Mouse (Mus musculus): ENCODE data around the gene Hes2.

The Hes2 gene

DNA sequence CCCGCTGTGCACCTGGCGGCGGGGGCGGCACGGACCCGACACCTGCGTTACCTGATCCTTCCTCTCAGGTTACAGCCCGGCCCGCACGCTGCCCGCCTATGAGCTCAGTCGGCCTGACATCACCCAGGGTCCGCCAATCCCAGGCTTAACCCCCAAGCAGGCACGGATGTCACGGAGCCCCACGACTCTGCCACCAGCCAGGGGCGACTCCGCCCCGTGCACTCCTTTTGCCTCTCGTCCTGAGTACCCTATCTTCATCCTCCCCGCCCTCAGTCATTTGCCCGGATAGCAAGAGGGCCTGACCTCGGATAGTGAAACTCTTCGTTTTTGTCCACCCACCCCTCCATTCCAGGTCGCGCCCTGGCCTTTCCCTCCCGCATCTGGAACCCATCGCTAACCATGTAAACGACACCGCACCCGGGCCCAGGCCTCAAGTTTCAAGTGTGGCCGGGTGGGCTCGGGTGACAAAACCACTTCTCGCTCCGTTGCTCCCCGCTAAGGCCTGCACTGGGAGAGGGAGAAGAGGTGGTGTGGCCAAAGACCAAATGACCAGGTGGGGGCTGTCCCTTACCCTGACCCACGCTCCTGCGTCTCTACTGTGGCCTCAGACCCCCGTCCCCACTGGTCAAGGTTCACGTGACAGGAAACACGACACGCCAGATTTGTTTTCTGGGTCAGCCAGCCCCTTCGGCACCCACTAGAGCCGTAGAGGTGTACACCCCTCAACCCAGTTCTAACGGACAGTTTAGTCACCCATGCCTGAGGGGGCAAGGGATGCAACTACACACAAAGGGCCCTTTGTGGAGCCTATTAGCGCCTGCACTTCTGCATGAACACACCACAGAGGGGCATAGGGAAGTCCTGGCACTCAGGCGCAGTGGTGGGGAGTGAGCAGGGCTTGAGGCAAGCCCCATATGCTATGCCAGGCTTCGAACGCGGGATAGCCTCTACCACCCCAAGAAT lies 26.6 kb upstream of the Hes2 start:
- no peak for DNase-seq

DNA sequence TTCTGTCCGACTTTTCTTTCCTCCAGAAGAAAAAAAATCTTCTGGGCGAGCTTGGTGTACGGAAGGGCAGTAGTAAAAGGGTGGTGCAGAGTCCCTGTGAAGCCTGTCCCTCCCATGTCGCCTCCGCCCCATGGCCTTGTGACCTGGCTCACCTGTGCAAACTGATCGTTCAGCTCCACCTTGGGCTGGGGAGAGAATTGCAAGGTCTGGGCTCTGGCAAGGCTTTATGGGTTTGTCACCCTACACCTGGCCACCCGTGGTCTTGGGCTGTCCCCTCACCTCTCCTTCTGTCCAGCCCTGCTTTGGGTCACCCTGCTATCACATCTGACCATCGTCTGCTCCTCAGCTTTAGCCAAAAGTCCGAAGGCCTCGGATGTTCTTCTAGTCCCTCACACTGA lies 25.9 kb upstream of the Hes2 start:
- DNase-seq: no peak

DNA sequence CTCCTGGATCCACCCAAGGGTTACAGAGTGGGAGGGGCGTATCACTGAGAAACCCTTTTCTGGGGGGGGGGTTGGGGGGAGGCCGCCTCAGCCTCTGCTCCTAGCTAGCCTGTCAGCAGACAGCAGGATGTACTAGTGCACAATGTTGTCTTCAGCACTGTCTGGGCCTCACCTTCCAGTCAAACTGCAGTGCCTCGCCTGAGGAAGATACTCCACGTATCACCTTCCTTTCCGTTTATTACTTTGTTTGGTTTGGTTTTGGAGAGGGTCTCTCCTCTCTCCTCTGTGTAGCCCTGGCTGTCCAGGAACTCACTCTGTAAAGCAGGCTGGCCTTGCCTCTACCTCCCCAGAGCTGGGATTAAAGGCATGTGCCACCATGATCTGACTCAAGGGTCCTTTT lies 25.5 kb upstream of the Hes2 start:
- no peak for DNase-seq

DNA sequence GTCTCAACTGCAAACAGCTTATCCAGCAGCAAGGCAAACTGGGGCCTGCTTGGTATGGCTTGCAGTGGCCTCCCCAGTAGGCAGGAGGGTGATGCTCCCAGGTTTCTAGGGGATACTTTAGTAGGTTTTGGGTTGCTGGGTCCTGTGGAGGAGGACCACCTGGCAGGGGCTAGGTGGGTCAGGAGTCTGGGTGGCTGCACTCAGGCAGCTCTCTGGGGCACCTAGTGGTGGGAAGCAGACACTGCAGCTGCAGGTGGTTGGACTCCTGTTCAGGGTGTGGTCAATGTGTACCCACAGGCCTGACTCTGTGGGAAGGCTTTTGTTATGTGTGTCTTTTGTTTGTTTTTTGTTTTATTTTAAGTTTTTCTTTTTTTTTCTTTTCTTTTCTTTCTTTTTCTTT lies 24.2 kb upstream of the Hes2 start:
- DNase-seq: peak; percentile 68

DNA sequence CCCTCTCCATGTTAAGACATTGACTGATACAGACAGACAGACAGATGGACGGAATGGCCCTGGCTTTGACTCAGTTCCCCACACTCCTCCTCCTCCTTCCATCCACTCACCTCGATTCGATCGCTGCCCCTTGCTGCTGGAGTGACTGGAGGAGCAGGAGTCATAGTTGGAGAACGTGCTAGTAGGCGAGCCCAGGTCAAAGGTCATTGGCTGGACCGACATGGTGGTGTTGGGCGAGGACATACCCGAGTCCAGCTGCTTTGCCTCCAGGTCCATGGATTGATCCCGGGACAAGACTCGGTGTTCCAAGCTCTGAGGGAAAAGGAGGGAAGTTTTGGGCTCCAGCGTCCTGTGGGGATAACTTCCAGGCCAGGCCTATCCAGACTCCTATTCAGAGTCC lies 23.3 kb upstream of the Hes2 start:
- DNase-seq: no peak

DNA sequence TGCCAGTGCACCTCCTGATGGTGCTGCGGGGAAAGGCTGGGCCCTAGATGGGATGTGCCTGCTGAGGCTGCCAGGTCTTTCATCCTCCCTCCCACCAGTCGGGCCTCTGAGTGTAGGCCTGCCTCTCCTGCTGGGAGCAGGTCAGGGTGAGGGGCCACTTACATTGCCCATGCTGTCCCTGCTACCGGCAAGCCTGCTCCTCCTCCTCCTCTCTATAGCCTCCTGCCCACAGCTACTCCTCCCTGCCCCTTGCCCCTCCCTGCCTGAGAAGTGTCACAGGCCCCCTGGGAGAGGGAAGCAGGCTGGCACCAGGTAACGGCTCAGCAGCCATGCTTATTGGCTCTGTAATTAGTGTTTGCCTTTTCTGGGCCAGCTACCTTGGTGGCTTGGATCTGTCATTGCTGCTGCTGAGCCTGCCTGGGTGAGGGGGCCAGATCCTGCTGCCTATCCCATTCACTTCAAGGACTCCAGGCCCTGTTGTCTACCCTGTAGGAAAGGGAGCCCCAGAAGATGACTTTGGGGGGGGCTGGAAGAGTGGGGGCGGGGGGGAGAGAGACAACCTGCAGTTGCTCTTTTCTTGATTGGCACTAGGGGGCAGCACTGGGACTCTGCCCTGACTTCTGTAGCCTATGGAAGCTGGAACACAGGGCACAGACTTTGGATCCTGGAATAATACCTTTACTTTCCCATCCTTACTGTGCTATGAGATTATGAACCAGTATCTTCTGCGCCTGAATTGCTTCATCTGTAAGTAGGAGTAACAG lies 22.4 kb upstream of the Hes2 start:
- DNase-seq: peak; percentile 63 to 70

DNA sequence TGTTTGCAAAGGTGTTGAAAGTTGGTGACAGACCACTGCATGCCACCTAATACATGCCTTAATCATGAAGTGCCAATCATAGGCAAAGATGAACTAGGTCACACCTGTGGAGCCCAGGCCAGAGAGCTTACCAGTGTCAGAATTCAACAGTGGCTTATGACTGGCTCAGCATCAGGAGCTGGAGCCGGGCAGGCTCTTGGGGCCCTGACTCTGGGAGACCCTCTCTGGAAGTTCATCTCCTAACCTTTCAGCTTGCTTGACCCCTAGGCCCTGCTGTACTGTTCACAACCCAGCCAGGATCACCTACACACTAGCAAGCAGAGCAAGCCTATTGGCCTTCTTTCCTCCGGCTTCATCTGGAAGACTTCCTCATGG lies 21.8 kb upstream of the Hes2 start:
- DNase-seq: no peak

DNA sequence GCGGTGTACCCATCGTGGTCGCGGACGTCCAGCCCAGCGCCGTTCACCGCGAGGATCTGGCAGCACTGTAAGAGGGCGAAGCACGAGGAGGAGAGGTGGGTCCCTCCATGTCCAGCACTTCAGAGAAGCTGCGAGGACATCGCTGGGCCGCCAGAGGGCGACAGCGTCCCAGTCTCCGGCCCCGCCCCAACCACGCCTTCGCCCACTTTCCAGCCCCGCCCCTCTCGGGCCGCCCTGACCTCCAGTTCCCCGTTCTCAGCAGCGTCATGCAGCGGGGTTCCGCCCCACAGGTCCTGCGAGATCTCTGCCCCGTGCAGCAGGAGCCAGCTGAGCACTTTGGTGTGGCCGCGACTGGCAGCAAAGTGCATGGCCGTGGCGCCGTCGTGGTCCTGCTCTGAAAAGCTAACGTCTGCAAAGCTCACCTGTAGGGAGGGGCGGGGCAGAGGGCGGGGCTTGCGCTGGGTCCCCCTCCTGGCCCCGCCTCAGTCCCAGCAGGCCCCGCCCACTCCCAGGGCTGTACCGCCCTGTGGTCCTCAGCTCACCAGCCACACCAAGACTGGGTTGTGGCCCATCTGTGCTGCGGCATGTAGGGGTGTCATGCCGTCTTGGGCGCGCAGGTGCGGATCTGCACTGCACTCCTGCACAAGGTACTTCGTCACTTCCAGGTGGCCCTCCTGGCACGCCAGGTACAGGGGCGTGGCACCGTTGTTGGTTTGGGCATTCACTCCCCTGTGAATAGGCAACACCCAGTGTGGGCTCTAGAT lies 20.0 kb upstream of the Hes2 start:
- peak; percentile 90 for DNase-seq

DNA sequence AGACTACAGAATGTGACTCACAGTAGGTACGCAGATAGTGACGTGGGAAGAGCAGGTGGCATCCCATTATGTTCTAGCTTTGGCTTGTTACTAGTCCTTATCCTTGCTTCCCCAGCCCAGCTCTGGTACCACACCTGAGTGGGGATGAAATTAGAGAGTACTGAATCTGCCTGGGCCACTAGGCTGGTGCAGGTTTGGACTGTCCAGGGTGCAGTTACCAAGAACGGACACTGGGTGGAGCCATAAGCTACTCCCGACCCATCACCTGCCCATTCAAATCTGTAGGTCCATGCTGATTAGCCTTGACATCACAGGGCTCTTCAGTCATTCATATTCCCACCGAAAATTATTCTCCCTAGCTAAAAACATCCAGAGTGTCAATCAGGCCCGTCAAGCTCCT lies 18.2 kb upstream of the Hes2 start:
- peak; percentile 79 to 83 for DNase-seq

DNA sequence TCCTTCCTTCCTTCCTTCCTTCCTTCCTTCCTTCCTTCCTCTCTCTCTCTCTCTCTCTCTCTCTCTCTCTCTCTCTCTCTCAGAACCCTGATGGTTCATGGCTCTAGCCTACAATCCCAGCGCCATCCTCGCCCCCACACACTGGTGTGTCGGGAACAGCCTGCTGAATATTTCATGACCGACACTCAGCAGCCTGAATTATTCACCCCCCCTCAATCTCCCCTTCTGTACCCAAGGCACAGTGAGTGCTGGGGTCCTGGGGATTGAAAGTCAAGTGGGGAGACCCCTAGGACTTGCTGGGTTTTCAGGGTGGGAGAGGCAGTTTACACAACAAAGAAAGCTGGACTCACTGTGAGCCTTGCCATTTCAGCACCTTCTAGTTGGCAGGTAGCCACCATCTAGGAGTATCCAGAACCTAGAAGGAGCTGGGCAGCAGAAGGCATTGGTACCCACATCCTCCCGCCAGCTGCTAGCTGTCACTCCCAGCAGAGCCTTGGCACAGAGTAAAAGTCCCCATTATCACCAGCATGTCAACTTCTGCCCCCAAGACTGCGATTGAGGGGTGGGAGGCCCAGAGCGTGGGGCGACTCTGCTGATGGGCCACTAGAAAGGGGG lies 17.0 kb upstream of the Hes2 start:
- peak in 1 of 2 experiments; percentile 35 for DNase-seq

DNA sequence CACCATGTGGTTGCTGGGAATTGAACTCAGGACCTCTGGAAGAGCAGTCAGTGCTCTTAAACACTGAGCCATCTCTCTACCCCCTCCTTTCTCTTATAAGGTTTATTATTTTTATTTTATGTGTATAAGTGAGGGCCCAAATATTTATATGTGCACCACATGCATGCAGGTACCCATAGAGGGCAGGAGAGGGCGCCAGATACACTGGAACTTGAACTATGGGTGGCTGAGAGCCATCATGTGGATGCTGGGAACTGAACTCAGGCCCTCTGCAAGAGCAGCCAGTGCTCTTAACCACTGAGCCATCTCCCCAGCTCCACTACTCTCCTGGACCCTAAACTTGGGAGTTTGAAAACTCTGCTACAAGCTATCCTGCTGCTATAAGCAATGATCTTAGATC lies 15.0 kb upstream of the Hes2 start:
- DNase-seq: no peak

DNA sequence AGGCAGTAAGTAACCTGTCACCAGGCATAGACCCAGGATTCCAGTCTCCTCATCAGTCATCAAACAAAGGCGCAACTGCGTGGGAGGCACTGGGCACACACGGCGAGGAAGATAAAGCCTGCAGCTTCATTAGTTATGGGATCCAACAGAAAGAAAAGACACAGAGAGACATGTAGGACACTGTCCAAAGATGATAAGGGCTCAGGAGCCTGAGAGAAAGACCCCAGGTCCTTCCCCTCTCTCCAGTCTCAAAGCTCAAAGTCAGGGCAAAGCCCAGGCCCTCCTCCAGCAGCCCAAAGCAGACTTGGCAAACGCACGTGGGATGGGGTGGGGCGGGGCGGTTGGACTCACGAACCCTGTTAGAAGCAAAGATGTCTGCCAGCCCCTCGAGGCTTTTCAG lies 13.2 kb upstream of the Hes2 start:
- DNase-seq: no peak

DNA sequence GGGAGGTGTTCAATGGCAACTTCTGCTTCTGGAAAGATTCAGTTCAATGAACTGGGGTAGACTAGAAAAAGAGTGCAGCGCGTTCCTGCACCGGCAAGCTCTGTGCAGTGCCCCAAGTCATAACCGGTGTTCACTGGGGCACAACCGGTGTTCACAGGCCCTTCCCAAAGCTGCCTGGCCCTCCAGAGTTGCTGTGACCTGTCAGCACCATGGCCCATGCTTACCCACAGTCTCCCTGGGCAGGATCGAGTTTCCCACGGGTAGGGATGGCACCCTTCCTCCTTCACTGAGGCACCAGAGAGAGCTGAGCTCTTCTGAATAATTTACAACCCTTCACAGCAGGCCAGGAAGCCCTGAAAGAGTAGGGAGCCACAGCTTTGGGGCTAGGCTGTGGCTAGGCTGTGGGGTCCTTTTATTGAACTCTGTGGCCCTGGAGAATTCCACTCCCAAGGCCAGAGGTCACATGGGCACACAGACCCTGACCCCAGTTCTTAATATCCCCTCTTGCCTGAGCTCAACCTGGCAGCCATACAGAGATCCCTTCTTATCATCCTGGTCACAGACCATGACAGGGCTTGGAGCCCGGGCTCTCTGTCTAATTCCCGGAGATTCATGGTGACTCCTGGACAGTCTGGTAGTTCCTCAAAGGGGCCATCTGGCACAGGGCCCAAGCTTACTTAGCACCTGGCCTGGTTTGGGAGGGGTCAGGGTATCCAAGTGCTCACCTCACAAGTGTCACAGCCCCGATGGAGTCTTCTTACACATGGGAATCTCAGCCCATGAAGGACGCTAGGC lies 12.4 kb upstream of the Hes2 start:
- DNase-seq: no peak

DNA sequence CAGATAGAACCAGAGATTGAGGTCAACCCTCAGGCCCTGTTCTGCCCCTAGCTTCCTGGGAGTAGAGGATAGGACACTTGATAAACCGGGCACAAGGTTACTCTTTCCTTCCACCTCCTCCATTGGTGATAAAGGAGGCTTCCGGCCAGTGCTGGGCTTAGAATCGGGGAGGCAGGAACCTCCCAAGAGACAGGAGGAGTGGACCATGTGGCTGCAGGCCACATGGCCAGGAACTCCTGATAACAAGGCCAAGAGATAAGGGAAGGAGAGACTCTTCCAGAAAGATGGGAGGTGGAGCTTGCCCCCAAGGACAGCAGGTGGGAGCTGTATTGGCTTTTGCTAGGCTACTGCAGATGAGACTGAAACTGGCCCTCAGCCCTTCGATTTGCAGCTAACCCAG lies 8.1 kb upstream of the Hes2 start:
- no peak for DNase-seq

DNA sequence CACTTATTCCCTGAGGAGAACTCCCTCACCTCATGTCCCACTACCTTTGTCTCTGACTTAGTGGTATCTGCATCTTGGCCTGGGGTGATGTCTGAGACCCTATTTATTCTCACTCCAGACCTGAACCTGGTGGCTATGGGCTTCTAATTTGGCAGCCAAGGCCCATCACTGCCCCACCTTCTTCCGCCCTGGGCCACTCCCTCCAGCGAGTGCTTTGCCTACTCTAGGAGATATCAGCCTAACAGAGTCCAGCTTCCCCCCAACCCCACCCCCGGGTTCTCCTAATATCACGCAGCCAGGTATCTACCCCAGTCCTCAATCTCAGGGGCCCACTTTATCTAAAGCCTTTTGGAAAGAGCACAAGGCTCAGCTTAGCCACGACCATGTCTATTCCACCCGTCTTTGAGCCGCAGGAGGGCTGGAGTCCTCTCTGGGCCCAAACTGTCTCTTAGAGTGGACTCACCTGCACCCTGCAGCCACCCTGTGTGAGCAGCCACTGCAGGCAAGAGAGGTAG lies 7.2 kb upstream of the Hes2 start:
- DNase-seq: no peak

DNA sequence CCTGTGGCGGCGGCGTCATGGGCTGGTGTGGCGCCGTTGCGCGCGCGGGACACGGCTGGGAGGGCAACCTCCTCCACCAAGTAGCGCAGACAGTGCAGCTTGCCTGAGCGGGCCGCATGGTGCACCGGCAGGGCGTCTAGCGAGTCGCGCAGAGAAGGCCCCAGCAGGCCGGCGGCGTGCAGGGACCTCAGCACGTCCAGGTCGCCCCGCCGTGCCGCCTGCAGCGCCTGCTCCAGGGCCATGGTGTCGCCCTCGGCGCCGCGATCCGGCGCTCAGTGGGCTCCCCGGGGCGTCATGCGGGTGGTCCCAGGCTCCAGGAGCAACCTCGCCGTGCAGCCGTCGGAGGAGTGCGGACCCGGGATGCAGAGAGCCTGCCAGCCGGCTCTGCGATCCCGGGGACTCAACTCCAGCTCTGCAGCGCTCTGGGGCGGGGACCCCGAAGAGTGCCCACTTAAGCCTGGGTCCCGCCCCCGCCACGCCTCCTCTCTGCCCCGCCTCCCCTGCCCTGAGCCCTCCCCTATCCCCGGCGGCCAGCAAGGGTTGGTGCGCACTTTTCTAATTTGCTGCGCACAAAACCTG lies 6.6 kb upstream of the Hes2 start, which contains the start of gene Espn:
Espn (minus strand) TSS at position 406 of the 579 bp plus-strand sequence.
- DNase-seq: peak in 1 of 2 experiments; percentile 67

DNA sequence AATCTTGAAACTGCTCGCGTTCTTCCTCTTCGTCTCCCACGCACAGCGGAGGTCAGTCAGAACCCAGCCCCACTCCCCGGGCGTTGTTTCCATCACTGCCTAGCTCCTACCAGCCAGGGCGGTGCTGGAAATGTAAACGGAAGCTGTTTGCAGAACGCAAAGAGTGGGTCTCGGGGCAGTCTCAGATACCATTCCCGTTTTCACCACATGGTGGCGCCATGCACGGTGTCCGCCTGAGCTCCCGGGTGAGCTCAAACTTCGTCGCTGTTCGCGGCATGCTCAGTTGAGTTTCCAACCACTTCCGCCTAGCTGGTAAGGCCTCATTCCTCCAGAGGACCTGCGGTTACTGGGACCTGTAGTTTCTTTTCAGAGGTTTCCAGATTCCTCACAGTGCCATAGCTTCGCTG lies 4.9 kb upstream of the Hes2 start:
- peak; percentile 87 to 91 for DNase-seq

DNA sequence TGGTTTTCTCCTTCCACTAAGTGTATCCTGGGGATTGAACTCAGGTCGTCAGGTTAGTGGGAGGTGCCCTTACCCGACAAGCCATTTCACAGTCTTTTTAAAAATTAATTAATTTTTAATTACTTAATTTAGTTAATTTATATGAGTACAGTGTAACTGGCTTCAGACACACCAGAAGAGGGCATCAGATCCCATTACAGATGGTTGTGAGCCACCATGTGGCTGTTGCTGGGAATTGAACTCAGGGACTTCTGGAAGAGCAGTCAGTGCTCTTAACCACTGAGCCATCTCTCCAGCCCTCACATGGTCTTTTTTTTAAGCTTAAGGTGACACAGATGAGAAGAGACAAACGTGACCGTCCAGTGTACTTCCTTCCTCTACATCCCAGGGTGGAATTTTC lies 3.6 kb upstream of the Hes2 start:
- no peak for DNase-seq

DNA sequence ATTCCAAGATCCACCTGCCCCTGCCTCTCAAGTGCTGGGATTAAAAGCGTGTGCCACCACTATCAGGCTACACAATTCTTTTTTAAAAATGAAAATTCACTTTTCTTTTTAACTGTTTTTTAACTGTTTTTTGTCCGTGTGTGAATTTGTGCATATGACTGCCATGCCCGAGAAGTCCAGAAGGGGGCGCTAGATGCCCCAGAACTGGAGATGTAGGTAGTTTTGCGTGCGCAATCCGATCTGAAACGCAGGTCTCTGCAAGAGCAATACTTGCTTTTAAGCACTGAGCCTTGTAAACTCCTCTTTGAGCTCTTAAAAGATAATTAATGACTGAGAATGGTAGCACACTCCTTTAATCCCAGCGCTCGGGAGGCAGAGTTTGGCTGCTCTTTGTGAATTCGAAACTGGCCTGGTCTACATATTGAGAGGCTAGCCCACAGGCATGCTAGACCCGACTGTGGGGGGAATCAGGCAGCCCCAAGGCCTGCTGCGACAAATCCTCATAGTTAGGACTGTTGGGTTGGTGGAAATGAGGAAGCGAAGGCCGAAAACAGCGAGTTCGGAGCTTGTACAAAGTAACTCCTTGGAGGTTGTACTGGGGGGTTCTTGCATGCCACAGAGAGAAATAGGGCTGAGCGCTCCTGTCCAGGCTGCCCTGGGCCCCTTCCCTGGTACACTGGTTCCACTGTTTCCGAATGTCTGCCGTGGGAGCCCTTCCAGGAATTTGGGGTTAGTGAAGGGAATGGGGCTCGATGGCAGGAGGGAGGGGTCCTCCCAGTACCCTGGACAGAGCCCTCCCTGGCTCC lies 685 bp upstream of the Hes2 start:
- peak; percentile 67 to 77 for DNase-seq

DNA sequence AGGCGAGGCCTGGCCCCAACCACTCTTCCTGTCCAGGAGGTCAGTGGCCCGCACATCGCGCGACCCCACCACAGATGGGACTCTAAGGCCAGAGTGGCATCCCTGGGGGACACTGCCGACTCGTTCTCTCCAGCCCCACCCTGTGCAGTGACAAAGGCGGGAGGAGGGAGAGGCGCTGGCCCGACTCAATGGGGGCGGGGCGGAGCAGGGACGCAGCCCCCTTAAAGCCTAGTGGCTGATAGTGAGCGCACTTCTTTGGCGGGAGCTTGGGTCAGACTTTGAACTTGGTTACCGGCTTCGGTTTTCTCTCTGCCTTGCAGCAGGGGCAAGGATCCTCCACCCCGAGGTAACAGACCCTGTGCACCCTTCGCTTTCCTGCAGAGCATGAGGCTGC lies 615 bp downstream of the Hes2 start:
- DNase-seq: no peak
